Mouse (Mus musculus) adrenal gland, postnatal 14 days (tissue): ENCODE data around the gene Cox6a1. TPM values are rescaled to one million over a fixed set of nuclear protein-coding genes. Genes with fewer than 3 reads are reported as not detected.

ENCODE experiments used
- DNase-seq: peaks from one replicate; pipeline ENCODE4 v3.0.0; 2021; ENCODE audit warnings: mixed read lengths
- total RNA-seq: library from RNA; stranded (reverse); gene quantifications from 2 replicates; pipeline ENCODE4 v1.2.3, GENCODE M21; 2021

The Cox6a1 gene
- total RNA-seq, 1 experiment from 2014 or later: 1,846 TPM

DNA sequence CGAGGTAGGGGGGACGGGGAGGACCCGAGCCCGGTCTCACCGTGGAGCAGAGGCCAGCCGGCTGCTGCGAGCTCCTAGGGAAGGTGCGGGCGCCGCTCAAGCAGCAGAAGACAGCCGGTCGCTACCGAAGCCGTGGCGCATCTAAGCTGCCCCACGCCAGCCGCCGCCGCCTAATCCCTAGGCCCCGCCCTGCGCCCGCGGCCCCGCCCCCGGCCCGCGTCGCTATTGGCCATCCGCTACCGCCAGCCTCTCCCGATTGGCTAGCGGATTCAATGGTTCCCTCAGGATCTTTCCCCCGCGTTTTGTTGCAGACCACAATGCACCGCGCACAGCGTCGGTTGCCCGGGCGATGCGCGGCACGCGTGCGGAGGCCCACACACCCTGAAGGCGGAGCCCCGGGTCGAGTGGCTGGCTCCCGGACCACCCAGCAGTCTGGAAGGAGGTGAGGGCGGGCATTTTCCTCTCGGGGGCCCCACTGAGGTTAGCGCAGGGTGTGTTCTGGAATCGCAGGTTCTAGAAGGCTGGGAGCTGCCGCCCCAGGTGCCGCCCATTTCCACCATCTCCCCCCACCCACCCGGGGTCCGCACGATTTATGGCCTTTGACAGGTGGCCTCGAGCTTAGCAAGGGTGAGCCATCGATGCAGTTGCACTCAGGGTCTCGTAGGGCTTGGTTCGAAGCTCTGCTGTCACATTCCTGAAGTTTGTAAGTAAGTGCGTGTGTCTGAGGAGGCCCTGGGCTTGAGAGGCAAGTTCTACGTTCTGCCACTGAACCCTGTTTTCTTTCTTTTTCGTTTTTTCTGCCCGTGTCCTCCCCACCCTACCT is 47.8 kb downstream of the Cox6a1 start, which contains the start of gene Dynll1:
Gene Dynll1 (minus strand): TSS at position 208 of the 823 bp plus-strand sequence.
- DNase-seq: peak; percentile 99

DNA sequence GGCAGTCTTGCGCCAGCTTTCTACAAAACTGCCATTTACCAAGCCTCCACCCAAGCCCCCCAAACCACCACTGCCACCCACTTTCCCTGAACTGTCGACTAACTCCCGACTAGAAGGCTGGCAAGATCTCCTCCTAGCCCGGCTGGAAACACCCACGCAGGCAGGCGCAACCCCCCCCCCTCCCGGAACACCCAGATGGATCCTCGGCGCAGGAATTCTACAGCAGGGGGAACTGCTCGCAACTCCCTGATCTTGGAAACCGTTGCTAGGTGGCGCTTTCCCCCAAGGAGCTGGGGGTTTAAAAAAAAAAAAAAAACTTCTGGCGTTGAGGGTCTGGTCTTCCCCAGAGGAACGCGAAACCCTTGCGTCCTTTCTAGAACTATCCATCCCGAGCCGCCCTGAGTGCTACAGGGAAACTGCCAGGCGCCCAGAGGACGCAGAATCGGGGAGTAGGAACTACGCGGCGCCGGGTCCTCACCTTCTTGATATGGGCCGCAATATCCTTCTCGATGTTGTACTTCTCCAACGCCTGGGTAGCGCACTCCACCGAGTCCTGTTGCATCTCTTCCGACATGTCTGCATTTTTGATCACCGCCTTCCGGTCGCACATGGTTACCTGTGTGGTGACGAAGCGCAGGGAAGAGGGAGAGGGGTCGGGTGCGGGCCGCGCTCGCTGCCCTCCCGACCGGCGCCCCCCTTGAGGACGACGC is 48.6 kb downstream of the Cox6a1 start:
- peak; percentile 69 for DNase-seq

GRCm38 (mm10) chr5:115296347-115296746 is 52.4 kb downstream of the Cox6a1 start:
- no peak for DNase-seq

Other genes starting within 250 kb of the Cox6a1 start
- 308 and 317 TPM in 2 replicates for gene Acads, start 229.6 kb downstream of the Cox6a1 start, total RNA-seq
- gene Unc119b, start 214.0 kb downstream of the Cox6a1 start, total RNA-seq: 36.9 and 42.8 TPM in 2 replicates
- 140 and 144 TPM in 2 replicates for gene Mlec, start 190.8 kb downstream of the Cox6a1 start, total RNA-seq
- gene Cabp1, start 154.6 kb downstream of the Cox6a1 start, total RNA-seq: 9.9 and 11.1 TPM in 2 replicates
- gene Pop5, start 113.1 kb downstream of the Cox6a1 start, total RNA-seq: 92.6 and 92.9 TPM in 2 replicates
- gene Rnf10, start 76.1 kb downstream of the Cox6a1 start, total RNA-seq: 259 and 262 TPM in 2 replicates
- 80.4 and 83.1 TPM in 2 replicates for gene Coq5, start 69.3 kb downstream of the Cox6a1 start, total RNA-seq
- 283 and 320 TPM in 2 replicates for gene Dynll1, start 48.0 kb downstream of the Cox6a1 start, total RNA-seq
- gene Srsf9, start 21.8 kb downstream of the Cox6a1 start, total RNA-seq: 71.3 and 78.3 TPM in 2 replicates
- gene Gatc, start 7.8 kb downstream of the Cox6a1 start, total RNA-seq: 21.2 and 23.9 TPM in 2 replicates
- 31.5 and 35.5 TPM in 2 replicates for gene Triap1, start 7.8 kb downstream of the Cox6a1 start, total RNA-seq
- 15.2 and 15.8 TPM in 2 replicates for gene Msi1, start 80.6 kb upstream of the Cox6a1 start, total RNA-seq
- not detected in 2 replicates for gene Pla2g1b, start 117.3 kb upstream of the Cox6a1 start, total RNA-seq
- 18.1 and 23.5 TPM in 2 replicates for gene Sirt4, start 135.7 kb upstream of the Cox6a1 start, total RNA-seq
- gene Pxn, start 157.7 kb upstream of the Cox6a1 start, total RNA-seq: 48.9 and 54.8 TPM in 2 replicates
- 786 and 963 TPM in 2 replicates for gene Rplp0, start 210.5 kb upstream of the Cox6a1 start, total RNA-seq
- 59.7 and 60.4 TPM in 2 replicates for gene Gcn1l1, start 216.3 kb upstream of the Cox6a1 start, total RNA-seq